Mouse (Mus musculus): ENCODE results near the gene Myh13.
A peak's percentile ranks its signal among the peaks of the same experiment; 100 is the strongest.

Gene Myh13

GRCm38 (mm10) chr11:67321358-67321757 is at the start of gene Myh13:
Gene Myh13, plus strand, starts transcription at chr11:67321658.
- DNase-seq (ENCODE audit: low spot score in 2 of 2) = no peak

DNA sequence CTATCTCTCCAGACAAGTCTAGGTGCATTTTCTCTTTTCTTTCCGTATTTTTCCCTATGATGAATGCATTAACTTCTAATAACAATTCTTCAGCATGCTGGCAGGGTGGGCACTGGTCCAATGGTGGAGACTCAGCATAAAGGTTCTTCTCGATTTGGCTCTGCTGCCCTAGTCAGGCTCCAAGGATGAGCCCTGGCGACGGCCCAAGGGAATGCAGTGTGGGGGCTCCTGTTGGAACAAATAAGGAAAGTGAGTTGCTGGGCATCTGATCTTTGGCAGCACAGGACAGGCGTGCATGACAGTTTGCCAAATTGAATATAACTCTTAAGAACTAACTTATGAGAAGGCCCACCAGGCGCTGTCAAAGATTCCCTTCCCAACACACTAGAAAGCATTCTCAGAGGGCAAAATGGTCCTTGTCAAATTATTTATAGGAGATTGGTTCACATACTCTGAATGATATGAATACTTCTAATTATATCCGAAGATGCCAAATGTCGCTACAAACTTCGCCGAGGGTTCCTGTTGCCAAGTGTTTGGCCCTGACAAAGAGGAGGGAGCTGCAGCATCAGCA is 44.8 kb upstream of the Myh13 start, which contains the start of gene Myh8:
Gene Myh8 (plus strand): TSS at position 524 of the 574 bp plus-strand sequence.
- DNase-seq (ENCODE audit: low spot score in 2 of 2) = no peak

GRCm38 (mm10) chr11:67293440-67293839 is 28.0 kb upstream of the Myh13 start:
- no peak for DNase-seq (ENCODE audit: low spot score in 2 of 2)

DNA sequence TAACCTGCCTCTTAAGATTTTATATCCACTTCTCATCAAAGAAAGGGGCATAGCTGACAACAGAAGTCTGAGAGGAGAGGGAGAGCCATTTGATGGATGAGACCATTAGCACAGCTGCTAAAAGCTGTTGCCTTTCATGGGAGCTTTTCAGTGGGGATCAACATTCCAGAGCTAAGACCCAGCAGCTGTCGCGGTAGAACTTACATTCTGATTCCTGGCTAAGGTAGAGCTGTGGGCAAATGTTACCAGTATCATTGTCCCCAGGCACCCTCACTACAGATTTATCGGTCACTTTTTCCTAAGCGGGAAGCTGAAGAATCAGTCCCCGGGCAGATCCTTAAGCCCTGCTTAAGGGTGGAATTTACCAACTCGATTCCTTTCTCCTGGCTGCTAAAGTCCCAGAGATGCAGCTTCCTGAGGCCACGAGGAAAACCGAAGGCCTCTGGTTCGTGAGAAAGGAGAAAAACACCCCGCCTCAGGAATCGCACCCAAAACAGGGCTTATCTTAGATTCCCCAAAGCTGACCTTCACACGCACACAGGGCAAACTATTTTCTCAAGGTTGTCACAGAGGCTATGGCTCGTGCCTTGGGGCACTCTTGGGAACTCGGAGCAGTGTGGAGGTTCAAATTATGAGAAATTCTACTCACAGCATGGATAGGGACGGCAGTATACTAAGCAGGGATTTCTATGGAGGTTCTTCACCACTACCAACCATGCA is 7.6 kb upstream of the Myh13 start:
- no peak for DNase-seq (ENCODE audit: low spot score in 2 of 2)

DNA sequence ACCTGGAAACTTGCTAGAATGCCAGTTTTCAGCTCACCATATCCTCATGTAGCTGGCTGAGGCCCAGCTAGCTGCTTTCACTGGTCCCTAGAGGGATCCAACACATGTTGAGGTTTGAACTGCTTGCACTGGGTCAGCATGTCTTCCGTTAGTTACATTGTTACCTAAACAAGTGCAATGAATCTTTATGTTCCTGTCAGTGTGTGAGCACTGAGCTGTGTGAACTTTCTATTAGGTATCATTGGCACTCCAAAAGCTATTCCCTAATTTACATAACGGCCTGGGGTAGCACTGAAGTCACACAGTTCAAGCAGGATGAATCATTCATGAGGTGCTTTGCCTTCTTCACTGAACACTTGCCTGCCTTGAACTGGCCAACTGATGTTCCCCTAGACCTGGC is 5.1 kb downstream of the Myh13 start:
- no peak for DNase-seq (ENCODE audit: low spot score in 2 of 2)

GRCm38 (mm10) chr11:67344556-67344955 is 23.1 kb downstream of the Myh13 start:
- DNase-seq (ENCODE audit: low spot score in 2 of 2) = no peak

GRCm38 (mm10) chr11:67345186-67345855 is 23.9 kb downstream of the Myh13 start:
- DNase-seq (ENCODE audit: low spot score in 2 of 2) = no peak

GRCm38 (mm10) chr11:67345856-67346236 is 24.4 kb downstream of the Myh13 start:
- DNase-seq (ENCODE audit: low spot score in 2 of 2) = no peak

GRCm38 (mm10) chr11:67350153-67350768 is 28.8 kb downstream of the Myh13 start:
- peak in 1 of 2 experiments; percentile 10 for DNase-seq (ENCODE audit: low spot score in 2 of 2)

DNA sequence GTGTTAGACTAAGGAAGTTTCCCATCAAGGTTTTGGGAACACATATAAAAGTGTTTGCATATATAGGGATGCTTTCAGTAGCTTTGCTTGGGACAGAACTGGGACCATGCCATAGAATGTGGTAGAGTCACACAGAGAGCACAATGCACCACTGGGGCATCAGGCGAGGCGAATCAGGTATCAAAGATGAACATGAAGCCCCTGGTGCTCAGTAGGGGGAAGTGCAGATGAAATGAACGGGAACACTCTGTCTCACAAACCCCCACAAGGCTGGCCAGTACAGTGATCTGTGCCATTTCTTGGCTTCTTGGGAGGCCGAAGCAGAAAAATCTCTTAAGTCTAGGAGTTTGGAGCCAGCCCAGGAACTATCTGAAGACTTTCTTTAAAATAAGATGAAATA is 31.6 kb downstream of the Myh13 start:
- no peak for DNase-seq (ENCODE audit: low spot score in 2 of 2)

DNA sequence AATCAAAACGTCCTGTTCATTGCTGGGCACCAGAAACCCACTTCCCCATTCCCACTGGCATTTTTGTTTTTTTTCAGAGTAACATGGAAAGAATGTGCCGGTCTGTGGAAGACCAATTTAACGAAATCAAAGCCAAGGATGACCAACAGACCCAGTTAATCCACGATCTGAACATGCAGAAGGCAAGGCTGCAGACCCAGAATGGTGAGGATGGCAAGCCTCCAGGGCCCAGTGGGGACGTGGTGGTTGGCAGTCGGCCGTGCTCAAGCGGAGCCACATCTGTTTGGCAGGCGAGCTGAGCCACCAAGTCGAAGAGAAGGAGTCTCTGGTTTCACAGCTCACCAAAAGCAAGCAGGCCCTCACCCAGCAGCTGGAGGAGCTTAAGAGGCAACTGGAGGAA is 36.6 kb downstream of the Myh13 start:
- DNase-seq (ENCODE audit: low spot score in 2 of 2) = no peak

- DNase-seq (ENCODE audit: low spot score in 2 of 2) = no peak
These were observed 40.8 kb downstream of the Myh13 start for GRCm38 (mm10) chr11:67362236-67362635.

- no peak for DNase-seq (ENCODE audit: low spot score in 2 of 2)
These were observed 43.1 kb downstream of the Myh13 start for GRCm38 (mm10) chr11:67364551-67364950.

GRCm38 (mm10) chr11:67364986-67365721 is 43.7 kb downstream of the Myh13 start:
- no peak for DNase-seq (ENCODE audit: low spot score in 2 of 2)

DNA sequence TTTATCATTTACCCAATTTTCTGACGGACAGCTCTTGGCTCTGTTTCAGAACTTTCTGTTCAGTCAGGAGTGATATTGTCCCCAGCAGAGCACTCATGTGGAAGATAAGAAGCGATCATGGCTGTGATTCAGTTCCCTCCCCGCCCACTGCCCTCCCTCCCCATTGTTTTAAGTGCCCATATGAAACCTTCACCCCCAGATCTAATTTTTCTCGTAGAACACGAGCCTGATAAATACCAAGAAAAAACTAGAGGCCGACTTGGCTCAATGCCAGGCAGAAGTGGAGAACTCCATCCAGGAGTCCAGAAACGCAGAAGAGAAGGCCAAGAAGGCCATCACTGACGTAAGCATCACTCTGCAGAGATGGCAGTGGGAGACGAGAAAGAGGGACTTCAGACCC is 45.5 kb downstream of the Myh13 start:
- DNase-seq (ENCODE audit: low spot score in 2 of 2) = no peak

DNA sequence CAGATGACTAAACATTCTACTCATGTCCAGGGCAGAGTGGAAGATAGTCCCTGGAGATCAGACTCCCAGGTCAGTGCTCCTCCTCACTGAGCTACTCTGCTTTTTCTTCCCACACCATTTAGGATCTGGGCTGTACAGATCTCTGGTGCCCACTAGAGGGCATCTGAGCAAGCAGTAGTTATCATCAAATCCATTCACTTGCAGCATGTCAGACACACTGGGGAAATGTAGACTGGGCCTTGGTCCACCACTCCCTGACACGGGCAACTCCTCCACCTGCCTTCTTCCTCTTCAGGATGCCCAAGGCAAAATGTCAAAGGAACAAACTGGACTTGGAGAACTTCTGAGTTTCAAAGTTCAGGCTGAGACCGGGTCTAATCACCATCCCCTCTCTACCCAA is 51.9 kb downstream of the Myh13 start:
- no peak for DNase-seq (ENCODE audit: low spot score in 2 of 2)

DNA sequence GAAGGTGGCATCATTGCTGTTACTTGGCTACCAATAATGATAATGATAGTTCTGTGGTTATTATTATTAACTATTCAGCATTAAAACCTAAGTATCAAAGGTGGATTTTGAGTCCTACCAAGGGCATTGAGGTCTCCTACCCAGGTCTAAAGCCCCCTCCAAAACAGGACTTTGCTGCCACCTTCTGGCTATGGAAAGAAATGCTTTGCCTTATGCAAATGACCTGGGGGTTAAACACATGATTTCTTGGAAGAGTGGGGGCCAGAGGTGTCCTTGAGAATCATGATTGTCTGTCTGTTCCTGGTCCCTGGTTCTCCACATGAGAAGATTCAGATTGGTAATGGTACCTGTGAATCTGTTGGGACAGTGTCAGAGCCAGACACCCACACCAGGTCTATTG is 54.9 kb downstream of the Myh13 start:
- no peak for DNase-seq (ENCODE audit: low spot score in 2 of 2)

- DNase-seq (ENCODE audit: low spot score in 2 of 2) = no peak
These were observed 58.4 kb downstream of the Myh13 start for GRCm38 (mm10) chr11:67379703-67380510.

GRCm38 (mm10) chr11:67381833-67382232 is 60.4 kb downstream of the Myh13 start:
- DNase-seq (ENCODE audit: low spot score in 2 of 2) = no peak

GRCm38 (mm10) chr11:67384653-67385052 is 63.2 kb downstream of the Myh13 start:
- DNase-seq (ENCODE audit: low spot score in 2 of 2) = no peak

DNA sequence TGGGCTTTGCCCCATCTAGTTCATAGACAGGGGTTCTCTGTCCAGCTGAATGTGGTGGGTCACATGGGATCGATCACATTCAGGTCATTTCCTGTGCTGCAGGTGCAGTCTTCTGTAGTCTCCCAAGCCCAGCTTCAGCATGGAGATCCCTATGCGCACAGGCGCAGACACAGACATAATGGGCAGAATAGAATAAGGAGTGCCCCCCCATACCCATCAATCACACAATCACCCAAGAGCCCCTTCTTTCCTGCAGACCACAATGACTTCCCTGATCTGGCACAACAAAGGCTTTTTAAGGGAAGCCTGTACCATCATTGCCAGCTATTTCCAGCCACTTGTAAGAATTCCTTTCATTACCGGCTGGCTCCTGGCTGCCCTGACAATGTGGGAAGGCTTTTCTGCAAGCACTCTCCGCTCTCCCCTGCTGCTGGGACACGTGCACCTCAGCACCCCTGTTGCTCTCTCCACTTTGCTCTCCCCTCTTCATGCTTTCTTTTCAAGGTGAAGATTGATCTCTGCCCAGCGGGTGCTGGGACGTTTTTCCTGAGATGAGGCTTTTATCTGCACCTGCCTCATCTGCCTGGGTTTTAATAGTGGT is 65.5 kb downstream of the Myh13 start:
- no peak for DNase-seq (ENCODE audit: low spot score in 2 of 2)
